Mouse (Mus musculus) forebrain, embryonic 11.5 days (tissue): Measurements from ENCODE around the gene Yif1a. TPM values are rescaled to one million over a fixed set of nuclear protein-coding genes. Genes with fewer than 3 reads are reported as not detected.

ENCODE experiments used
- ATAC-seq: fragments of 200-750 bp; cut with Nextera tagmentation; replicated peaks from 2 replicates; pipeline ENCODE4 v1.8.0; 2017; ENCODE audit warnings: moderate TSS enrichment; ENCODE audit not compliant: low FRiP score
- DNase-seq: peaks from one replicate; pipeline ENCODE4 v3.0.0-alpha.2; 2017; ENCODE audit warnings: low spot score
- H3K27ac ChIP-seq: fragments of 300-500 bp; sonication (generic); 2 replicates; pipeline ENCODE4 v1.5.1; 2014; ENCODE audit warnings: low read depth, low read length
- H3K27me3 ChIP-seq: fragments of 300-500 bp; sonication (generic); 2 replicates; pipeline ENCODE4 v1.6.1; 2014; ENCODE audit warnings: mild to moderate bottlenecking, low read length, mixed read lengths; ENCODE audit not compliant: control insufficient read depth, insufficient read depth
- H3K36me3 ChIP-seq: fragments of 300-500 bp; sonication (generic); 2 replicates; pipeline ENCODE4 v1.6.1; 2014; ENCODE audit warnings: mild to moderate bottlenecking, low read length, moderate library complexity, mixed read lengths; ENCODE audit not compliant: control insufficient read depth, insufficient read depth
- H3K4me1 ChIP-seq: fragments of 300-500 bp; sonication (generic); replicated peaks from 2 replicates; pipeline ENCODE4 v1.6.1; 2014; ENCODE audit warnings: low read length, mixed read lengths; ENCODE audit not compliant: control insufficient read depth, insufficient read depth
- H3K4me2 ChIP-seq: fragments of 300-500 bp; sonication (generic); 2 replicates; pipeline ENCODE4 v1.6.1; 2014; ENCODE audit warnings: low read depth, mild to moderate bottlenecking, low read length, moderate library complexity, mixed read lengths; ENCODE audit not compliant: severe bottlenecking
- H3K4me3 ChIP-seq: fragments of 300-500 bp; sonication (generic); 2 replicates; pipeline ENCODE4 v1.5.1; 2014; ENCODE audit warnings: low read depth, low read length
- H3K9ac ChIP-seq: fragments of 300-500 bp; sonication (generic); 2 replicates; pipeline ENCODE4 v1.6.1; 2014; ENCODE audit warnings: low read length
- H3K9me3 ChIP-seq: fragments of 300-500 bp; sonication (generic); 2 replicates; pipeline ENCODE4 v1.6.1; 2016; ENCODE audit warnings: low read length, mixed read lengths; ENCODE audit not compliant: control insufficient read depth
- WGBS: fragments of 180-500 bp; shearing (Covaris S2); extraction: QIAGEN DNeasy Blood & Tissue Kit; methylation state at CpG from one replicate; pipeline ENCODE4 v1.1.7; 2014; 5-methylcytosine and 5-hydroxymethylcytosine counted together
- polyA plus RNA-seq: library from polyadenylated mRNA; unstranded; fragments of >200 nt; fragmentation: Nextera tagmentation; extraction: Ambion mirVana; gene quantifications from 2 replicates; pipeline ENCODE4 v1.2.1, GENCODE M21; 2014

Gene Yif1a
- polyA plus RNA-seq, 1 experiment from 2014 or later, result 69.5 TPM

GRCm38 (mm10) chr19:5089324-5089723 is 986 bp downstream of the Yif1a start:
- no peaks in the 10 kb centered on the region for H3K36me3 ChIP-seq
- peak overlapping the region; percentile 84 for H3K4me2 ChIP-seq
- H3K27ac ChIP-seq, result no peak overlapping the region
- H3K9ac ChIP-seq, result no peak overlapping the region; the same call in 1 of the 2 replicates
- no peak for DNase-seq
- H3K9me3 ChIP-seq, result no peaks in the 10 kb centered on the region
- peak overlapping the region; percentile 82 for H3K4me3 ChIP-seq
- ATAC-seq, result no peak
- H3K4me1 ChIP-seq, result peaks cover 22% of the 10 kb centered on the region
- 91% methylated on average over 4 of the region's 4 CpGs for WGBS
- peaks cover 20% of the 10 kb centered on the region for H3K27me3 ChIP-seq

GRCm38 (mm10) chr19:5092083-5092482 is 3.7 kb downstream of the Yif1a start:
- no peak for DNase-seq
- WGBS, result 89% methylated on average over 10 of the region's 10 CpGs

GRCm38 (mm10) chr19:5093481-5094242 is 5.3 kb downstream of the Yif1a start:
- peak; percentile 7 for ATAC-seq
- Histone ChIP-seq H3K9me3 (no peaks in the 10 kb centered on the region), H3K4me2 (peak overlapping the region; percentile 46; the same call in 1 of the 2 replicates), H3K4me3 (peak overlapping the region; percentile 18; the same call in 1 of the 2 replicates), H3K27ac (no peak overlapping the region), H3K27me3 (no peaks in the 10 kb centered on the region), H3K9ac (no peak overlapping the region; the same call in 1 of the 2 replicates), H3K4me1 (peaks cover 29% of the 10 kb centered on the region), H3K36me3 (no peaks in the 10 kb centered on the region)
- no peak for DNase-seq
- WGBS, result 72% methylated on average over 12 of the region's 12 CpGs

More at GRCm38 (mm10) chr19:5092083-5092482, 3.7 kb downstream of the Yif1a start:
- peaks cover 33% of the 10 kb centered on the region for H3K4me1 ChIP-seq
- H3K9me3 ChIP-seq, result no peaks in the 10 kb centered on the region
- no peak for ATAC-seq
- H3K27ac ChIP-seq, result no peak overlapping the region
- H3K4me3 ChIP-seq, result no peak overlapping the region
- H3K36me3 ChIP-seq, result no peaks in the 10 kb centered on the region
- no peak overlapping the region for H3K9ac ChIP-seq
- no peaks in the 10 kb centered on the region for H3K27me3 ChIP-seq
- H3K4me2 ChIP-seq, result no peak overlapping the region

GRCm38 (mm10) chr19:5094243-5094632 is 5.9 kb downstream of the Yif1a start:
- peak overlapping the region; percentile 6; the same call in 1 of the 2 replicates for H3K9ac ChIP-seq
- H3K4me2 ChIP-seq, result peak overlapping the region; percentile 46
- H3K27me3 ChIP-seq, result no peaks in the 10 kb centered on the region
- H3K4me1 ChIP-seq, result peaks cover 25% of the 10 kb centered on the region
- 0 out of 2 replicates have a peak overlapping the region, but pooled peaks have one; percentile 15 for H3K27ac ChIP-seq
- peak overlapping the region; percentile 18 for H3K4me3 ChIP-seq
- 1% methylated on average over 21 of the region's 21 CpGs for WGBS
- ATAC-seq, result peak; percentile 76
- no peaks in the 10 kb centered on the region for H3K36me3 ChIP-seq
- no peaks in the 10 kb centered on the region for H3K9me3 ChIP-seq
- peak; percentile 99 for DNase-seq

GRCm38 (mm10) chr19:5094746-5095417 is 6.5 kb downstream of the Yif1a start:
- 34% methylated on average over 11 of the region's 11 CpGs for WGBS
- no peak for DNase-seq
- Histone ChIP-seq H3K27ac (peak overlapping the region; percentile 15; the same call in 1 of the 2 replicates), H3K27me3 (no peaks in the 10 kb centered on the region), H3K4me1 (peaks cover 23% of the 10 kb centered on the region), H3K9ac (peak overlapping the region; percentile 6; the same call in 1 of the 2 replicates), H3K4me3 (peak overlapping the region; percentile 18), H3K4me2 (peak overlapping the region; percentile 46), H3K9me3 (no peaks in the 10 kb centered on the region), H3K36me3 (no peaks in the 10 kb centered on the region)
- ATAC-seq, result peak; percentile 13

GRCm38 (mm10) chr19:5095887-5096474 is 7.6 kb downstream of the Yif1a start:
- H3K36me3 ChIP-seq, result peaks cover 9% of the 10 kb centered on the region; the same call in 1 of the 2 replicates
- peaks cover 23% of the 10 kb centered on the region for H3K4me1 ChIP-seq
- WGBS, result 15% methylated on average over 9 of the region's 9 CpGs
- no peak overlapping the region for H3K27ac ChIP-seq
- no peaks in the 10 kb centered on the region for H3K27me3 ChIP-seq
- peak overlapping the region; percentile 9; the same call in 1 of the 2 replicates for H3K9ac ChIP-seq
- no peak for DNase-seq
- no peaks in the 10 kb centered on the region for H3K9me3 ChIP-seq
- H3K4me2 ChIP-seq, result peak overlapping the region; percentile 97
- H3K4me3 ChIP-seq, result peak overlapping the region; percentile 57
- ATAC-seq, result no peak

- ATAC-seq, result no peak; the same call in 1 of the 2 replicates
- no peak for DNase-seq
- Histone ChIP-seq H3K27me3 (no peaks in the 10 kb centered on the region), H3K27ac (peak overlapping the region; percentile 19; the same call in 1 of the 2 replicates), H3K36me3 (peaks cover 11% of the 10 kb centered on the region; the same call in 1 of the 2 replicates), H3K9me3 (no peaks in the 10 kb centered on the region), H3K4me1 (peaks cover 21% of the 10 kb centered on the region), H3K4me3 (peak overlapping the region; percentile 57), H3K4me2 (peak overlapping the region; percentile 97), H3K9ac (peak overlapping the region; percentile 88)
- WGBS, result 3% methylated on average over 24 of the region's 31 CpGs
These were observed 9.4 kb downstream of the Yif1a start for GRCm38 (mm10) chr19:5097521-5098362.
